Mouse (Mus musculus) heart, adult 10 weeks (tissue): ENCODE results near the gene Uri1. TPM values are rescaled to one million over a fixed set of nuclear protein-coding genes. Genes with fewer than 3 reads are reported as not detected.

Source experiments
- polyA plus RNA-seq: library from polyadenylated mRNA; stranded (reverse); fragments of 350-450 nt; fragmentation: Illumina TruSeq; extraction: RNeasy Lipid Tissue Mini Kit (QIAGEN cat#74804); gene quantifications from one replicate; pipeline ENCODE4 v1.2.3, GENCODE M21; 2014; ENCODE audit warnings: low read depth, low replicate concordance

Gene Uri1
- polyA plus RNA-seq = 22.6 TPM

DNA sequence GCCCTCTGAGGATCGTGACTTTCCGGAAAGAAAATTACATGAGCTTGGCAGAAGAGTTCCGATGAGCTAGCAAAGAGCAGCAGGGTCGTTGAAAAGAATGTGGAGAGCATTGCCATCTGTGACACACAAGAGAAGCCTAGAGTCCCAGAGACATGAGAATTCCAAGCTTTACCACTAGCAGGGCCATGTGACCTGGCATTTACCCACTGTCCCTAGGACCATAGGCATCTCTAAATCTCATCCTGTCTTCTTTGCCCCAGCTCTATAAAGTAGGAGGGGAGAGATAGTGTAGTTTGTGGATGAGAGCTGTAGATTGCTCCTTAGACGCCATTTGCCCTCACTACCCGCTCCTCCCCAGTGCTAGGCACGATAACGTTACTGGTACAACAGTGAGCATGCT is at the start of gene Uri1:
Uri1 (minus strand) TSS at position 101 of the 400 bp plus-strand sequence.

Other genes with a start within 250 kb of the Uri1 start
- gene Zfp536, start 249.9 kb downstream of the Uri1 start, polyA plus RNA-seq = 3.8 TPM
- 1.2 TPM for gene Ccne1, start 84.0 kb upstream of the Uri1 start, polyA plus RNA-seq
- 34.7 TPM for gene 1600014C10Rik, start 159.7 kb upstream of the Uri1 start, polyA plus RNA-seq
- 7.5 TPM for gene Plekhf1, start 204.5 kb upstream of the Uri1 start, polyA plus RNA-seq
- gene Pop4, start 247.9 kb upstream of the Uri1 start, polyA plus RNA-seq = 16.4 TPM